Mouse (Mus musculus) liver (tissue): ENCODE measurements around the gene Fam163b.

Source experiments
- DNase-seq: peaks from one replicate; pipeline ENCODE4 v3.0.0-alpha.2; 2020; ENCODE audit warnings: mixed read lengths

Gene Fam163b

DNA sequence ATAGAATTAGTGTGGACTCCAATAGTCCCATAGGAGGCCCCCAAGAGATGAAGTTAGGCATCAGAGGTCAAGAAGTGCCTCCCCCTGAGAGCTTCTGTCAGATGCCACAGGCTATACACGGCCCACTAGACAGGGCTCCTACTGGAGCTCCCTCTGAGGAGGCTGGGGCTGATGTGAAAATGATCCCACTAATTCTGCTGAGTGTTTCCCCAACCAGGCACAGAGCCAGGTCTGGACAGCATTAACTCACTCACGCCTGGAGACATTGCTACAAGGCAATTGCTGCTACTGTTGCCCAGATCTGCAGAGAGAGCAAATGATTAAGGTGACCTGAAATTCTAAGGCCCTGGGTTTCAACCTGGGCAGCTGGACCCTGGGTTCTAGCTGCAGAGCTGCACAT lies 56.5 kb downstream of the Fam163b start:
- DNase-seq = no peak

DNA sequence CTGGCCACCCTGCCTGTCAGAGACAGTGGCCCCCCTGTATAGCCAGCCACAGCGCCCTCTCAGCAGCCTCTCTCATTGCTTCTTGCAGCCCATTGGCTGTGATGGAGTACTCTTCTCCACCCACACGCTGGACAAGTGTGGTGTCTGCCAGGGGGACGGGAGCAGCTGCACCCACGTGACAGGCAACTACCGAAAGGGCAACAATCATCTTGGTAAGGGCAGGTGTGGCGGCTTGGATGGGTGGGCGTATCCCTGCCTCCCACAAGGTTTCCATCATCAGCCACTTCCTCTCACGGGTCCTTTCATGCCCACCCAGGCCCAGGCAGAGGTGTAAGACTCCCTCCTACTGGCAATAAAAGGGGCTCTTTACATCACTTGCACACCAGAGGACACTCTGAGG lies 57.3 kb downstream of the Fam163b start:
- DNase-seq = no peak

DNA sequence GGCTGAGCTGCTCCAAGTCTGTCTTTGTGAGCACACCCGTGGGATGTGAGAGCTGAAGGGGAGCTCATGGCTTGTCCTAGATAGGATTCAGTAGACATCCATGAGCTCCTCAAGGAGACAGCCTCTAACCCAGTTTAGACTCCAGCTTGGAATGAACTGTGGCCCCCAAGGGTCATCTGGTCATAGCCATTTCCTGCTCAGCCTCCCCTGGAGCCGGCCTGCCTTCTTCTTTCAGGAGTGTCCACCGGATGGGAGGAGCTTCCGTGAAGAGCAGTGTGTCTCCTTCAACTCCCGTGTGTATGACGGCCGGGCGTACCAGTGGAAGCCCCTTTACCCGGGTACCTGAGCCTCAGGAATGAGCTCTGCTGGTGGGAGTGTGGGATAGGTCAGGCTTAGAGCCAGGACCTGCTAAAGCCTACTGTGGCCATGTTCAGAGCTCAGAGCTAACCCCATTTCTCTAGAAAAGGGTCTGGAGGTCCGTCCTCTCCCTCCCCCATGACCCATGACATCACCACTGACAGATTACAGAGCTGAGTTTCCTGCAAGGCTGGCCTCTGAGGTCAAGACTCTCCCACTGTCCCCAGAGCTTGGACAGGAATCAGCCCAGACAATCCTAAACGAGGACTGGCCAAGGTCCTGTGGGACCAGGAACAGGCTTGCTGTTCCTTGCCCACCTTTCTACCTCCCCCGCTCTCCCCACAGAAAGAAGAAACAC lies 58.4 kb downstream of the Fam163b start:
- DNase-seq = no peak

DNA sequence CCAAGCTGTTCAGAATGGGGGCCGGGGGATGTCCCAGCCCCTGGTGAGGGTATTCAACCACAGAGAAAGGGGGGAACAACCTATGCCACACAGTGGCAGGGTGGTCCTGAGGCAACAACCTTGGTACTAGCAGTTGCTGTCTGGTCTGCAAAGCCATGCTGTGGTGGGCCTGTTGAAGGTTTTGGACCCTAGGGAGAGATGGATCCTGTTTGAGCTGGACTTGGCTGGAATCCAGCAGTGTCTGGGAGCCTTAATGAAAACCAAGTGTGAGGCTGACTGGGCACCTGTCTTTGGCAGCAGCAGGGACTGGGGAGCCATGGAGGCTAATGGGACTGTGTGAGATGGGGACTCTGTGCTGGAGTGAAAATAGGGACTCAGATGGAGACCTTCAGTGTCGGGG lies 62.6 kb downstream of the Fam163b start:
- no peak for DNase-seq

DNA sequence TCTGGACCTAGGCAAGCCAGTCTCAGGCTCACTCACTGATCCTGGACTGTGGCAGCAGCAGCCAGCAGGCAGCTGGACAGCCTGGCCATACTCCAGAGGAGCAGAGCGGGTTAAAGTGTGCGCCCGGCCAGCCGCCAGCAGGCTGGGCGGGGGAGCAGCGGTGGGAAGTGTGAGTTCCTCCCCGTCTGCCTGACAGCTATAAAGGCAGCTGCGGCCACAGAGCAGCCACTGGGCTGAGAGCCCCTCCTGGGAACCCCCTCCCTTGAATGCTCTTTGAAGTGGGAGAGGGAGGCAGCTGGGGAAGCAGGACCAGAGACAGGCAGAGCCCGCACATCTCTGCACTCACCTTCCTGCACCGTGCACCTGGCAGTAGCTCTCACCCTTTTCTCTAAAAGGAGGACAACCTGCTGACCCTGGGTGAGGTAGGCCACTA lies 63.1 kb downstream of the Fam163b start, which contains the start of gene Adamtsl2:
Gene Adamtsl2 (plus strand): TSS at position 228 of the 433 bp plus-strand sequence.
- DNase-seq = peak; percentile 56

DNA sequence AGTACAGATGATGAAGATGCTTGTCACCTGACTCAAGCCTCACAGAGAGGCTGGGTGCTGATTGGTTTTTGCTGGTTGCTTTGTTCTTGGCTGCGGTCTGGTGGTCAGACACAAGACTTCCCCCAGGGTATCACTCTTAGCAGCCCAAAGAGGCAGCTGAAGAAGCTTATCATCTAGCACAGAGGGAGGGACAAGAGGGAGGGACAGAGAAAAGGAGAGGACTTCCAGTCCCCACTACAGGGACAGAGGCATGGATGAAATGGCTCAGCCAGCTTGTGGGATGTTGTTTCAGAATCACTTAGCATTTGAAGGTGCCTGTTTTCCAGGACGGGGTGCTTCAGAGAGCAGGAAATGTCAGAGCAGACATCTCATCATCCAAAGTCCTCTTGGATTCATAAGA lies 64.0 kb downstream of the Fam163b start:
- DNase-seq = no peak

DNA sequence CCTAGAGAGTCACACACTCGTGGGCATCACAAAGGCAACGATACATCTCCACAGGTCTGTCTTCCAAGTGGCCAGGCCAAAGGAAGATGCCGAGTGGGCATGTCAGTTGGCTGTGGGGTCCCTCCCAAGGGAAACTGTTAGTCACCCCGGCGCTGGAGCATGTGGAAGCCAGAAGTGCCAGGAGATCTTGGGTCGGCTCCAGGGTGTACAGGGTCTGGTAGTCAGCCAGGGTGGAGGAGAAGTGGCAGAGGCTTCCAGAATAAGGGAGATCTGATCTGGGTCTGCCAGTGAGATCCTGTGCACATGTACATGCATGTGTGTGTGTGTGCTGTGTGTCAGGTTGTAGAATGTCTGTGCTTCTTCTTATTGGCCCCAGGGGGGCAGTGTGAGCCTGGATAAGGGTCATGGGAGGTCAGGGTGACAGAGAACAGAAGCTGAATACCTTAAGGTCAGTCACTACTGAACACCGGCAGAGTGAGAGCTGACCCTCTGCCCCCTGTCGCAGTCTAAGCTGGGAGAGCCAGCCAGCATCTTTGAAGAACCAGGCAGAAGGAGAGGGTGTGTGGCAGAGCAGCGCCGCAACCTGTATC lies 64.5 kb downstream of the Fam163b start:
- DNase-seq = no peak

DNA sequence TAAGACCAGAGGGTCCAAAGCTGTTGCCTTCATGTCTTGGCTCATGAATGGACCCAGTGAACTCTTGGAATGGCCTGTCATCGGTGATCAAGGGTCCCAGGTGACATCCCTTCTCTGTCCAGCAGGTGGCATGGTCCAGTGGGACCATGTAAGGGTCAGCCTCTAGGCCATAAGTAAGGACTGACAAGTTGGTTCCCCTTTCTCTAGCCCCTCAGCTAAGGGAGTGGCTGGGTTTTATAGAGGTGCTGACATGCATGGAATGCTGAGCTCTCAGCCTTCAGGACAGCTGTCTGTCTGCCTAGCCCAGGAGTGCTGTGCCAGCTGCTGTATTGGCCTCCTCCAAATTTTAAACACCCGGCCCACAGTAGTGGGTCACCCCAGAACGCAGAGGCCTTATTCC lies 66.8 kb downstream of the Fam163b start:
- peak; percentile 28 for DNase-seq

DNA sequence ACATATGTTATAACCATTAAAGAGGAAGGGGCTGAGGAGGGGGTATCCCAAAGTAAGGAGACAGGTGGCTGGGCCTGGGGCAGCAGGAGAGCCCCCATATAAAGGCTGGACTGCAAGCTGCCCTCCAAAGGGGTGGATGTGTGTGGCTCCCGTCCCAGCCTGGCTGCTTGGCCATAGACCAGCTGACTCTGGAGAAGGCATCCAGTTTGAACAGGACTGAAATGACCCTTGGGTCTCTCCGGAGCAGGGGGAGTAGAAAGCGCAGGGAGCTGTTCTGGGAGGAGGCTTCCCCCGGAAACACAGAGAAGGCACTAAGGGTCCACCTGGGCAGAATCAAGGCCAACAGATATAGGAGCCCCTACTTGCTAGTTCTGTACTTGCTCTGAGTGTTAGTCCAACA lies 67.5 kb downstream of the Fam163b start:
- DNase-seq = no peak

DNA sequence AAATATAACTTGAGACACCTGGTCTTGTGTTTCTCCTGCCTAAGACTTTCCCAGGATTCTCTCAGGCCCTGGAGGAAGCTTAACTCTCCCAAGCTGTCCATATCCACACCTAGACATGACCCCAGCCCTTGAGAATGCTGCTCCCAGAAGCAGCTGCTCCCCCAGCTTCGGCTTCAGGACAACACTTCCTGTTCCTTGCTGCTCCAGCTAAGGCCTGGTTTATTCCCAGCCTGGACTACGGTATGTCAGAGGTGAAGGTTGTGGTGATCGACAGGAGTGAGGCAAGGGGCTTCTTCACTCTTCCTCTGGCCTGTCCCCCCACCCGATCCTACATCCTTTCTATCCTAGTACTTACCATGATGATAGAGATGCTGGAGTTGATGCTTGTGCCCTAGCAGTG lies 68.9 kb downstream of the Fam163b start:
- DNase-seq = no peak

DNA sequence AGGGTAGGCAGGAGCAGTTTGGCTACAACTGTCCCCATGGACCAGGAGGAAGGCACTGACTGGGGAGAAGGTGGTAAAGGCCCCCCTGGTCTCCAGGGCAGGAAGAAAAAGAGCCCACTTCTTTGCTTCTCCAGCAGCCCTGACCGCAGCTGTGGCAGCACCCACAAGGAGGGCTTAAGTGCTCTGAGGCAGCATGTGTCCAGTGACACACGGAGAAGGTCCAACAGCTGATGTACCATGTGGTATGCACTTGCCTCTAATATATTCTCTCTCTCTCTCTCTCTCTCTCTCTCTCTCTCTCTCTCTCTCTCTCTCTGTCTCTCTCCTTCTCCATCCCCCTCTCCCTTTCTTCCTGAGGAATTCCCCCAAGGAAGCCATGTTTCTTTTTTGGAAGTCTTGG lies 70.3 kb downstream of the Fam163b start, which contains the start of gene Mymk:
Gene Mymk (minus strand): TSS at position 202 of the 400 bp plus-strand sequence.
- DNase-seq = no peak

DNA sequence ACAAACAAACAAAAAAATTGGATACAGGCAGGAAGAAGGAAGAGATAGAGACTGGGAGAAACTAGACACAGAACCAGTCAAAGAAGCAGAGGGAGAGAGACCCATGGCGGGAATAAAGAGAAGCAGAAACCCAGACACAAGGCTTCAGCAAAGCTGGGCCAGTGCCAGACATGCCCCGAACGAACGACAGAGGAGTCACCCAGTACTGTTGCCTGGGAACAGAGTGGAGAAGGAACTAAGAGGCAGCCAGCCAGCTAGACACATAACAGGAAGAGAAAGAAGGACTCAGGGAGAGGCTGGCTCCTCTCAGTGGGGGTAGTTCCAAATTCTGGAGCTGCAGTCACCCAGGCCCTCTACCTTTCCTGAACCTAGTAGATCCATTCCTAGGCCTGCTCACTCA lies 71.2 kb downstream of the Fam163b start:
- peak; percentile 35 for DNase-seq

DNA sequence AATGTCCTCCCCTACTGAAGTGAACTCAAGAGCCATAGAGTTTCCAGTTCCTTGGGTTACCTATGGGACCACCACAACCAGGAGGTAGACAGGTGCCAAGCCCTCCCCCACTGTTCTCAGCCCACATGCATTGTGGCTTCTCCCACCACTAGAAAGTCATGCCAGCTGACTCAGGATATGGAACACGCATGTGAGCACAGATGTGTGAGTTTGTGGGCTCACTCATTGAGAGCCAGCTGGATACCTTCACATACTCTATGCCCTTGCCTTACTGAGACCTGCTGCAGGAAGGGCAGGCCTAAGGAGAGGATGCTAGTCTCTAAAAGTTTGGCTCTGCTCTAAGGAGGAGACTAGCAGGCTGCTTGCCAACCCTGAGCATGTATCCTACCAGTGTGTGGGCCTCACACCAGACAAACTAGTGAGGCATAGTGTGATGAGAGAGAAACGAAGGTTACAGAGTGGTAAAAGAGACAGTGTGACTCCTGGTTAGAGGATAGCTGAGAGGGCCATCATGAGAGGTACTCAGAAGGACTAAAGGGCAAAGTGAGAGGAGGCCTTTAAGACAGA lies 72.0 kb downstream of the Fam163b start:
- no peak for DNase-seq

DNA sequence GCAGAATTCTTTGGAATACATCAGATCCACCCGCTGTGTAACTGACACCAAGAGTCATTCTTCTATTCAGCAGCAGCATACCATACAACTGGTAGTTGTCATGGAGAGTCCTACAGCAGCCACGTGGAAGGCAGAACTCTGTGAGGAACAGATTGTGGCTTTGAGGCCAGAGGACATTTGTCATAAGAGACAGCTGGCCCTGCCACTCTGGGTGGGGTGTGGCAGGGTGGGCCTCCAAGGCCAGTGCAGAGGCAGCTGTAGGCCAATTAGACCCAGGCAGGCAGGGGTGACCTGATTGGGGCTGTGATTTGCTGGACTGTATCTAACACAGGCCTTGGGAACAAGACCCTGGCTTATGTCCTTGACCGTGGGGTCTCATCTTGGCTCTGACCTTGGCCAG lies 72.6 kb downstream of the Fam163b start:
- no peak for DNase-seq

DNA sequence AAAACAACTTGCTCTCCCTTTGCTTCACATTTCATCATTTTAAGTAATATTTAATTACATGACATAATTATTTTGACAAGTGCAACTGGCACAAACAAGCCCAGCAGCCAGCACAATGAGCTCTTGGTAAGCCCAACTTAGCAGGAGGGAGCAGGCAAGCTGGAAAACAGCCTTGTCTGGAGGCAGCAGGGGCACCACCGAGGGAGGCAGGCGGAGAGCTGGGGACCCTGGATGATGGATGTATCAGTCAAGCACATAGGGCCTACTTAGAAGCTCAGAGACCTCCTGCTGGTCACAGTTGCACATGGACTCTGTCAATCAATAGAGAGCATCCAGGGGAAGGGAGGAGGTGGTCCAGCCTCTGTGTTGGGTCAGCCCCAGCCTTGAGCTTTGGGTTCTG lies 74.3 kb downstream of the Fam163b start:
- no peak for DNase-seq

DNA sequence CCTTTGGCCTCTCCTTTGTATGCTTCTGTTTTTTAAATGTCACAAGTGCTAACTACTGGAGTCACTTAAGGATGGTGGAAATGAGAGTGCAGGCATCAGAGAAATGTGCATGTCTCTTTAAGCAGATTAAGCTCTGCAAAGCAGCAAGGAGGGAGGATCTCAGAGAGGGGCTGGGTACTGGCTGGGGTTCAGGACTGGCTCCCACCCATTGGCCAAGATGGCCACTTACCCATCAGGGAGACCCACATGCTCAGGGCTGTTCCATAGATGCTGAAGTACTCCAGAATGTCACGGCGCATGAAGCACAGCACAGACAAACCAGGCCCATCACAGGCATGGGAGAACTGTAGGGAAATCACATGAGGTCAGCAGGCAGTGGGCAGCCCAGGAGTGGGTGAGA lies 75.2 kb downstream of the Fam163b start:
- DNase-seq = no peak
